Mouse (Mus musculus): ENCODE measurements around the gene Mto1.

- TF ChIP-seq GATA1 (IDR thresholded peaks at IDR 0.05; ENCODE audit: borderline replicate concordance, low read length) (no peak), FLI1 (IDR thresholded peaks at IDR 0.05; ENCODE audit: low read length) (no peak)
Observed at GRCm38 (mm10) chr9:78463337-78463736, 15.3 kb downstream of the Mto1 start.
